Mouse (Mus musculus): ENCODE results near the gene Camk2g.

DNA sequence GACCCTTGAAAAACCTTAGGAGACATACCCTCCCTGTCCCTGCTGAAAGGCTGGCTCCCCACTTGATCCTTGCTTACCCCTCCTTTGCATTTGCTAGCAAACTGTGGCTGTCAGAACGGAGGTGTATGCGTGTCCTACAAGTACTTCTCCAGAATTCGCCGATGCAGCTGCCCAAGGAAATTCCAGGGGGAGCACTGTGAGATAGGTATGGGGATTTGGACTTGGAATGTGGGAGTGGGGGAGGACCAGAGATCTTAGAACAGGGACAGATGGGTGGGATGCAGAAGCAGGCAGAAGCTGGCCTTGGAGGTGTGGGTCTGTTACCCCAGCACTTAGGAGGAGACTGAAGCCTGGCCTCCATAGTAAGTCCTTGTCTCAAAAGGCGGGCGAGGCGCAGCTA, 43.8 kb upstream of the Camk2g start:
- TF ChIP-seq CTCF (IDR thresholded peaks at IDR 0.05) = no peak
- TF ChIP-seq POLR2A (IDR thresholded peaks at IDR 0.05; ENCODE audit: insufficient read depth, low read depth, low read length) = no peak

Measured in heart, adult 2 months (tissue).